Mouse (Mus musculus) frontal cortex, postnatal 36 days (tissue): ENCODE results near the gene Baz2a.
"Not testable (repeated sequence)": the region's sequence is repeated elsewhere in the genome, so short reads cannot be mapped to it uniquely, and the experiment has no call there.

Experiments used
- DNase-seq, 2 experiments: peaks; one replicate each; pipeline ENCODE4 v3.0.0; 2022; ENCODE audit warnings: low spot score in 2 of 2

The Baz2a gene

GRCm38 (mm10) chr10:128111227-128111626, 19.9 kb downstream of the Baz2a start:
- DNase-seq, result no peak

- no peak for DNase-seq
Observed at GRCm38 (mm10) chr10:128123833-128124232, 32.5 kb downstream of the Baz2a start.

GRCm38 (mm10) chr10:128124831-128125230, 33.5 kb downstream of the Baz2a start:
- DNase-seq, result no peak

GRCm38 (mm10) chr10:128125951-128126350, 34.6 kb downstream of the Baz2a start:
- DNase-seq, result no peak

- no peak for DNase-seq
Observed at GRCm38 (mm10) chr10:128127497-128127896, 36.1 kb downstream of the Baz2a start.

- DNase-seq, result no peak
Observed at GRCm38 (mm10) chr10:128128143-128128542, 36.8 kb downstream of the Baz2a start.

GRCm38 (mm10) chr10:128131297-128131696, 39.9 kb downstream of the Baz2a start:
- no peak for DNase-seq

GRCm38 (mm10) chr10:128131812-128132211, 40.4 kb downstream of the Baz2a start:
- DNase-seq, result no peak

- peak; percentile 51 to 75 for DNase-seq
Observed at GRCm38 (mm10) chr10:128133650-128134332, 42.4 kb downstream of the Baz2a start.

GRCm38 (mm10) chr10:128135374-128135773, 44.0 kb downstream of the Baz2a start:
- peak in 1 of 2 experiments; percentile 22 for DNase-seq

- DNase-seq, result peak in 1 of 2 experiments; percentile 45
Observed at GRCm38 (mm10) chr10:128140236-128140952, 49.0 kb downstream of the Baz2a start.

- DNase-seq, result no peak
Observed at GRCm38 (mm10) chr10:128142165-128142564, 50.8 kb downstream of the Baz2a start.

- no peak for DNase-seq
Observed at GRCm38 (mm10) chr10:128143659-128144058, 52.3 kb downstream of the Baz2a start.

GRCm38 (mm10) chr10:128144961-128145360, 53.6 kb downstream of the Baz2a start:
- no peak for DNase-seq

GRCm38 (mm10) chr10:128148789-128149365, 57.5 kb downstream of the Baz2a start:
- no peak for DNase-seq

- DNase-seq, result no peak
Observed at GRCm38 (mm10) chr10:128149592-128149991, 58.2 kb downstream of the Baz2a start.

- DNase-seq, result no peak
Observed at GRCm38 (mm10) chr10:128150941-128151340, 59.6 kb downstream of the Baz2a start.

GRCm38 (mm10) chr10:128153978-128154377, 62.6 kb downstream of the Baz2a start:
- no peak for DNase-seq

GRCm38 (mm10) chr10:128165726-128166125, 74.3 kb downstream of the Baz2a start:
- not testable (repeated sequence) for DNase-seq

- DNase-seq, result no peak
Observed at GRCm38 (mm10) chr10:128167091-128167490, 75.7 kb downstream of the Baz2a start.

GRCm38 (mm10) chr10:128171348-128171747, 80.0 kb downstream of the Baz2a start:
- not testable (repeated sequence) for DNase-seq

GRCm38 (mm10) chr10:128175302-128175701, 83.9 kb downstream of the Baz2a start:
- no peak for DNase-seq
